Mouse (Mus musculus) hindbrain, embryonic 11.5 days (tissue): ENCODE results near the gene Cdc42bpg. TPM values are rescaled to one million over a fixed set of nuclear protein-coding genes. Genes with fewer than 3 reads are reported as not detected.
A peak's percentile ranks its signal among the peaks of the same experiment; 100 is the strongest.

Experiments used
- ATAC-seq: fragments of 200-750 bp; cut with Nextera tagmentation; 2 replicates; pipeline ENCODE4 v1.8.0; 2017; ENCODE audit warnings: mild to moderate bottlenecking, moderate TSS enrichment, moderate library complexity; ENCODE audit not compliant: low FRiP score
- DNase-seq: peaks from one replicate; pipeline ENCODE4 v3.0.0-alpha.2; 2015; ENCODE audit warnings: low spot score
- H3K27ac ChIP-seq: fragments of 300-500 bp; sonication (generic); 2 replicates; pipeline ENCODE4 v1.5.1; 2014; ENCODE audit warnings: mild to moderate bottlenecking, low read depth, low read length
- H3K27me3 ChIP-seq: fragments of 300-500 bp; sonication (generic); 2 replicates; pipeline ENCODE4 v1.6.1; 2014; ENCODE audit warnings: mild to moderate bottlenecking, low read length, moderate library complexity, mixed read lengths; ENCODE audit not compliant: control insufficient read depth, insufficient read depth
- H3K36me3 ChIP-seq: fragments of 300-500 bp; sonication (generic); 2 replicates; pipeline ENCODE4 v1.6.1; 2014; ENCODE audit warnings: mild to moderate bottlenecking, low read length, moderate library complexity, mixed read lengths; ENCODE audit not compliant: control insufficient read depth, insufficient read depth
- H3K4me1 ChIP-seq: fragments of 300-500 bp; sonication (generic); replicated peaks from 2 replicates; pipeline ENCODE4 v1.6.1; 2014; ENCODE audit warnings: low read length, mixed read lengths; ENCODE audit not compliant: control insufficient read depth, insufficient read depth
- H3K4me2 ChIP-seq: fragments of 300-500 bp; sonication (generic); replicated peaks from 2 replicates; pipeline ENCODE4 v1.6.1; 2014; ENCODE audit warnings: mild to moderate bottlenecking, low read depth, low read length
- H3K4me3 ChIP-seq: fragments of 300-500 bp; sonication (generic); 2 replicates; pipeline ENCODE4 v1.5.1; 2014; ENCODE audit warnings: low read depth, low read length
- H3K9ac ChIP-seq: fragments of 300-500 bp; sonication (generic); 2 replicates; pipeline ENCODE4 v1.6.1; 2014; ENCODE audit warnings: low read depth, low read length
- H3K9me3 ChIP-seq: fragments of 300-500 bp; sonication (generic); 2 replicates; pipeline ENCODE4 v1.6.1; 2016; ENCODE audit warnings: low read length; ENCODE audit not compliant: control insufficient read depth
- WGBS: fragments of 180-500 bp; shearing (Covaris S2); extraction: QIAGEN DNeasy Blood & Tissue Kit; methylation state at CpG from one replicate; pipeline ENCODE4 v1.1.7; 2014; 5-methylcytosine and 5-hydroxymethylcytosine counted together
- polyA plus RNA-seq: library from polyadenylated mRNA; unstranded; fragments of >200 nt; fragmentation: Nextera tagmentation; extraction: Ambion mirVana; gene quantifications from 2 replicates; pipeline ENCODE4 v1.2.1, GENCODE M21; 2014

The Cdc42bpg gene
- polyA plus RNA-seq, 1 experiment from 2014 or later: 0.82 TPM

GRCm38 (mm10) chr19:6321786-6322621, 15.7 kb downstream of the Cdc42bpg start:
- DNase-seq (no peak), ATAC-seq (no peak)
- no peak overlapping the region for H3K4me2 ChIP-seq
- H3K27ac ChIP-seq: no peak overlapping the region
- no peaks in the 10 kb centered on the region for H3K9me3 ChIP-seq
- H3K36me3 ChIP-seq: no peaks in the 10 kb centered on the region
- H3K4me1 ChIP-seq: no peaks in the 10 kb centered on the region
- WGBS: 84% methylated on average over 33 of the region's 33 CpGs
- no peak overlapping the region for H3K4me3 ChIP-seq
- no peaks in the 10 kb centered on the region for H3K27me3 ChIP-seq
- no peak overlapping the region for H3K9ac ChIP-seq

- DNase-seq: no peak
- no peak overlapping the region for H3K4me2 ChIP-seq
- no peaks in the 10 kb centered on the region for H3K4me1 ChIP-seq
- no peaks in the 10 kb centered on the region for H3K27me3 ChIP-seq
- no peak overlapping the region for H3K27ac ChIP-seq
- H3K9ac ChIP-seq: no peak overlapping the region
- no peak for ATAC-seq
- no peak overlapping the region for H3K4me3 ChIP-seq
- WGBS: 85% methylated on average over 9 of the region's 9 CpGs
- no peaks in the 10 kb centered on the region for H3K36me3 ChIP-seq
- H3K9me3 ChIP-seq: no peaks in the 10 kb centered on the region
Measured at GRCm38 (mm10) chr19:6324751-6325150, 18.5 kb downstream of the Cdc42bpg start.

GRCm38 (mm10) chr19:6331178-6331577, 24.9 kb downstream of the Cdc42bpg start:
- H3K9me3 ChIP-seq: no peaks in the 10 kb centered on the region
- 69% methylated on average over 5 of the region's 5 CpGs for WGBS
- H3K36me3 ChIP-seq: no peaks in the 10 kb centered on the region
- no peak overlapping the region for H3K4me3 ChIP-seq
- H3K27ac ChIP-seq: no peak overlapping the region
- no peak overlapping the region for H3K4me2 ChIP-seq
- no peak for ATAC-seq
- DNase-seq: no peak
- no peak overlapping the region for H3K9ac ChIP-seq
- H3K27me3 ChIP-seq: no peaks in the 10 kb centered on the region
- H3K4me1 ChIP-seq: peaks cover 6% of the 10 kb centered on the region

GRCm38 (mm10) chr19:6331719-6332516, 25.7 kb downstream of the Cdc42bpg start:
- WGBS: 26% methylated on average over 13 of the region's 13 CpGs
- ATAC-seq (no peak), DNase-seq (peak; percentile 78)
- Histone ChIP-seq H3K9ac (no peak overlapping the region), H3K4me2 (peak overlapping the region; percentile 33), H3K9me3 (no peaks in the 10 kb centered on the region), H3K27ac (no peak overlapping the region), H3K4me3 (no peak overlapping the region), H3K4me1 (peaks cover 12% of the 10 kb centered on the region), H3K27me3 (no peaks in the 10 kb centered on the region), H3K36me3 (no peaks in the 10 kb centered on the region)

- H3K4me3 ChIP-seq: peak overlapping the region; percentile 88; the same call in 1 of the 2 replicates
- 73% methylated on average over 9 of the region's 9 CpGs for WGBS
- H3K27ac ChIP-seq: peak overlapping the region; percentile 56; the same call in 1 of the 2 replicates
- H3K4me2 ChIP-seq: peak overlapping the region; percentile 40
- DNase-seq (no peak), ATAC-seq (no peak)
- H3K27me3 ChIP-seq: no peaks in the 10 kb centered on the region
- H3K4me1 ChIP-seq: peaks cover 12% of the 10 kb centered on the region
- 0 out of 2 replicates have a peak overlapping the region, but pooled peaks have one; percentile 28 for H3K9ac ChIP-seq
- H3K9me3 ChIP-seq: no peaks in the 10 kb centered on the region
- H3K36me3 ChIP-seq: peaks cover 4% of the 10 kb centered on the region; the same call in 1 of the 2 replicates
Measured at GRCm38 (mm10) chr19:6333761-6334595, 27.7 kb downstream of the Cdc42bpg start.

GRCm38 (mm10) chr19:6334673-6335457, 28.6 kb downstream of the Cdc42bpg start, which contains the start of gene Men1:
Gene Men1 (plus strand): TSS chr19:6334979.
- H3K4me3 ChIP-seq: peak within 1 kb of the TSS; percentile 88
- ATAC-seq: peak; percentile 93
- DNase-seq: peak; percentile 96
- 0% methylated on average over 43 of the region's 43 CpGs for WGBS
- no peaks in the 10 kb centered on the region for H3K9me3 ChIP-seq
- peak within 1 kb of the TSS; percentile 60; the same call in 1 of the 2 replicates for H3K27ac ChIP-seq
- peak within 1 kb of the TSS; percentile 91 for H3K9ac ChIP-seq
- no peaks in the 10 kb centered on the region for H3K27me3 ChIP-seq
- H3K36me3 ChIP-seq: peaks cover 4% of the 10 kb centered on the region; the same call in 1 of the 2 replicates
- H3K4me2 ChIP-seq: peak within 1 kb of the TSS; percentile 96
- H3K4me1 ChIP-seq: peaks cover 12% of the 10 kb centered on the region

GRCm38 (mm10) chr19:6335458-6335827, 29.2 kb downstream of the Cdc42bpg start:
- Histone ChIP-seq H3K4me3 (peak overlapping the region; percentile 88), H3K9ac (peak overlapping the region; percentile 91), H3K27me3 (no peaks in the 10 kb centered on the region), H3K27ac (no peak overlapping the region), H3K9me3 (no peaks in the 10 kb centered on the region), H3K4me1 (peaks cover 12% of the 10 kb centered on the region), H3K36me3 (peaks cover 8% of the 10 kb centered on the region; the same call in 1 of the 2 replicates), H3K4me2 (peak overlapping the region; percentile 96)
- DNase-seq: no peak
- ATAC-seq: no peak
- WGBS: under 1% methylated on average over 24 of the region's 25 CpGs
